Mouse (Mus musculus) MEL-GATA-1-ER (cell line): Measurements from ENCODE around the gene Dpm2.

Experiments used
- DNase-seq: peaks from one replicate; pipeline ENCODE4 v3.0.0-alpha.2; 2012; ENCODE audit warnings: low read depth; ENCODE audit errors: extremely low read depth

Dpm2 gene

GRCm38 (mm10) chr2:32582830-32583799 is 12.5 kb downstream of the Dpm2 start:
- DNase-seq = peak; percentile 84

DNA sequence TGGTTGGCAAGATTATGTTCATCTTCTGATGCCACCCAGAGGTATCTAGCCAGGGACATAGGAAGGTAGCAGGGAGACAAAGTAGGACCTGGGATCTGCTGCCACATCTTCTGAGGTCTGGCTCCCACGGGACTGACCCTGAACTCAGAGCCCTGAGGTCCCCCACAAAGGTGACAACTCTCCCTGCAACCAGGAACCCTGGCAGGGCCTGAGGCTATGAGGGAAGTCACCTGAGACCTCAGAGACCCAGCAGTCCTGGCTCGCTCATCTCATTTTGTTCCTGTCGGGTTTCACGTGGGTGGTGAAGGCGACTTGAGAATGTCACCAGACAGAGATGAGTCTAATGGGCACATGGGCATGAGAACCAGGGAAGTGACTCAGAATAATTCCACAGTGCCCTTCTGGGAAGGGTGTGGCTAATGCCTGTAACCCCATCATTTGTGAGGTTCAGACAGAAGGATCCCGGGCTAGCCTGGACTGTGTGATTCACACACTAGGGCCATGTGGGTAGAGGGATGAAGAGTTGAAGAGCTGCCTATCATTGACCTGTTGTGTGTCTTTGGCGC is 14.6 kb downstream of the Dpm2 start:
- no peak for DNase-seq

- DNase-seq = peak; percentile 84
These were observed 16.3 kb downstream of the Dpm2 start, which contains the start of gene St6galnac4 for GRCm38 (mm10) chr2:32586871-32587351. TSS of gene St6galnac4 (plus strand) at chr2:32587095.

- DNase-seq = peak; percentile 64
These were observed 17.2 kb downstream of the Dpm2 start for GRCm38 (mm10) chr2:32587731-32588321.

DNA sequence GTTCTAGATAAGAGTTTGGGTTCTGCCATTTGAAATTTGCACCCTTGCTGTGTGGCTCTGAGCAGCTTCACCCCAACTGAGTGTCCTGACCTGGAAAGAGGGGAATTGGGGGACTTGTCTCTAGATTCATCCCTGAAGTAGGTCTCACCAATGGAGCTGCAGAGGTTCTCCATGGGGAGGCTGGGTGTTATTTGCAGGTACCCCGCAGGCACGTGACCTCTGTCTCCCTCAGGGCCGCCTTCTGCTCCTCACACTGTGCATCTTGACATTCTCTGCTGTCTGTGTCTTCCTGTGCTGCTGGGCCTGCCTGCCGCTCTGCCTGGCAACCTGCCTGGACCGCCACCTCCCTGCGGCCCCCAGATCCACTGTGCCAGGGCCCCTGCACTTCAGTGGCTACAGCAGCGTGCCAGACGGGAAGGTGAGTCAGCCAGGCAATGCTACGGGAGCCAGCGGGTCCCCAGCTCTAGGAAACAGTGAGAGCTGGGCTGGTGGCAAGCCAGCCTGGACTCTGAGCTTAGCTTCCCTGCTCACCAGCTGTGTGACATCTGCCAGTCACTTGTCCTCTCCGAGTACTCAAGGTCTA is 18.6 kb downstream of the Dpm2 start:
- DNase-seq = no peak

DNA sequence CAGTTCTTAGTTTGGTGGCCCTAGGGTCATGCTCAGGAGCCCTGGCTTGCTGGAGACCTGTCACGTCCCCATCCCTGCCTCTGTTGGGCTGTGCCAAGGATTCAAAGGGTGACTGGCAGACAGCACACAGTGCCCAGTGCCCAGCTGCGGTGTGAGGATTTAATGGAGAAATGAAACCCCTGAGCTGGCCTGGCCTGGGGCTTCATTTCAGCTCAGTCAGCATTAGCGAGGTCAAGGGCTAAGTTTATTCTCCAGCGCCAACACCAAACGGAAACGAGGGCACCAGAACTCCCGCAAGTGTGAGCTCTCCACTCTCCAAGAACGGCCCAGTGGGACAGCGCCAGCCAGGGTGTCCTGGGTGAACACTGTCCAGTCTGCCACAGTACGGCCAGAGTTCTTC is 19.6 kb downstream of the Dpm2 start:
- DNase-seq = no peak

- no peak for DNase-seq
These were observed 20.6 kb downstream of the Dpm2 start for GRCm38 (mm10) chr2:32591249-32591648.

DNA sequence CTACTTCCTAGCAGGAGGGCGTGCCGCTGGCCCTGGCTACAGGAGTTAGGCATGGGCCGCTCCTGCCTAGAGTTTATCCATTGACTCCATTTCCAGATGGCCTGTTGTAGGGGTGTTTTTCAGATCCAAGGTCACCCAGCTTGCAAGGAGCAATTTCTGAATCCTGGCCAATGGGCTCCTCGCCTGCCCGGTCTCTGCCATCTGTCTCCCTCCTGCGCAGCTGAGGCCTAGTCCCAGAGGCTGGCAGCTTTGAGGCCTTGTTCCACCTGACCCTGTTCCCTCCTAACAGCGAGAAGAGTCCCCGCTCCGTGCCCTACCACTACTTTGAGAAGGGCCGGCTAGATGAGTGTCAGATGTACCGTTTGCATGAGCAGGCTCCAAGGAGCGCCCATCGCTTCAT is 26.1 kb downstream of the Dpm2 start:
- DNase-seq = no peak

- no peak for DNase-seq
These were observed 26.6 kb downstream of the Dpm2 start for GRCm38 (mm10) chr2:32597248-32597647.

DNA sequence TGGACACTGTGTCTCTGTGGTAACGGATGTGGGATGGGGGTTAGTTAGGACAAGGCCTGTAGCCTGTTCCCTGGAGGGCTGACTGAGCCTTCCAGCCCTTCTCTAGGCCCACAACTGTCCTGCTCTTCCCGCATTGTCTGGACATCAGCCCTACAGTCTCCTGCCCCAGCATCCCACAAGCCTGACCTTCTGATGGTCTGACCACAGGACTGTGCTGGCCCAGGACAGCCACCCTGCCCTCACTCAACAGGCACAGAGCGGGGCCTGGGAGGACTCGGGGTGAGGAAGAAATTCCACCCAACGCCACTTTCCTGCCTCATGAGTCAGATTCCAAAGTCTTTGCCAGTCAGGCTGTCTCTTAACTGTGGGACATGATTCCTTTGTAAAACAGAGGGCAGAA is 27.0 kb downstream of the Dpm2 start:
- no peak for DNase-seq

- no peak for DNase-seq
These were observed 27.8 kb downstream of the Dpm2 start for GRCm38 (mm10) chr2:32598506-32598905.

- no peak for DNase-seq
These were observed 28.8 kb downstream of the Dpm2 start, which contains the start of gene St6galnac6 for GRCm38 (mm10) chr2:32599409-32599808. TSS of gene St6galnac6 (plus strand) at chr2:32599709.

DNA sequence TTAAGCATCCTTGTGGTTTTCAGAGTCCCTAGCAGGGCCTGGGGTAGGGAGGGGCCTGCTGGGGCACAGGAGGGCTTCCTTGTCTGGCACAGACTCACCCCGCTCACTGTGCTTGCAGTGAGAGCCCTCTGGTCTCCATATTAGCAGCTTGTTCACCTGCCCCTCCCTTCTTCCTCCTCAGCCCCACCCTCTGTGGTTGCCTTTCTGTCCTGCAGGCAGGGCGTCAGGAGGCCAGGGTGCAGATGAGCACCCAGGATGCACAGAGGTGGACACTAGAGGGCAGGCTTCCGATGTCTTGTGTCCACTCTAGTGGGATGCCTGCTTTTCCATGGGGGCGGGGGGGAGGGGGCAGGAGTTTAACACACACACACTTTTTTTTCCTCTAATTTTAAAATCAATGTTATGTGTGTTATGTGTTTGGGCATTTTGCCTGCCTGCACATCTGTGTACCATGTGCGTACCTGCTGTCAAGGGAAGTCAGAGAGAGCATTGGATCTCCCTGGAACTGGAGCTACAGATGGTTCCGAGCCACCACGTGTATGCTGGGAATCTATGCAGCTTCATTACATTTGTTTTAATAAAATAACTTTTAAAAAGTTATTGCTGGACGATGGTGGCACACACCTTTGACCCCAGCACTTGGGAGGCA is 30.9 kb downstream of the Dpm2 start:
- DNase-seq = no peak

GRCm38 (mm10) chr2:32602600-32603054 is 32.0 kb downstream of the Dpm2 start:
- DNase-seq = peak; percentile 63

- no peak for DNase-seq
These were observed 34.0 kb downstream of the Dpm2 start for GRCm38 (mm10) chr2:32604631-32605030.

DNA sequence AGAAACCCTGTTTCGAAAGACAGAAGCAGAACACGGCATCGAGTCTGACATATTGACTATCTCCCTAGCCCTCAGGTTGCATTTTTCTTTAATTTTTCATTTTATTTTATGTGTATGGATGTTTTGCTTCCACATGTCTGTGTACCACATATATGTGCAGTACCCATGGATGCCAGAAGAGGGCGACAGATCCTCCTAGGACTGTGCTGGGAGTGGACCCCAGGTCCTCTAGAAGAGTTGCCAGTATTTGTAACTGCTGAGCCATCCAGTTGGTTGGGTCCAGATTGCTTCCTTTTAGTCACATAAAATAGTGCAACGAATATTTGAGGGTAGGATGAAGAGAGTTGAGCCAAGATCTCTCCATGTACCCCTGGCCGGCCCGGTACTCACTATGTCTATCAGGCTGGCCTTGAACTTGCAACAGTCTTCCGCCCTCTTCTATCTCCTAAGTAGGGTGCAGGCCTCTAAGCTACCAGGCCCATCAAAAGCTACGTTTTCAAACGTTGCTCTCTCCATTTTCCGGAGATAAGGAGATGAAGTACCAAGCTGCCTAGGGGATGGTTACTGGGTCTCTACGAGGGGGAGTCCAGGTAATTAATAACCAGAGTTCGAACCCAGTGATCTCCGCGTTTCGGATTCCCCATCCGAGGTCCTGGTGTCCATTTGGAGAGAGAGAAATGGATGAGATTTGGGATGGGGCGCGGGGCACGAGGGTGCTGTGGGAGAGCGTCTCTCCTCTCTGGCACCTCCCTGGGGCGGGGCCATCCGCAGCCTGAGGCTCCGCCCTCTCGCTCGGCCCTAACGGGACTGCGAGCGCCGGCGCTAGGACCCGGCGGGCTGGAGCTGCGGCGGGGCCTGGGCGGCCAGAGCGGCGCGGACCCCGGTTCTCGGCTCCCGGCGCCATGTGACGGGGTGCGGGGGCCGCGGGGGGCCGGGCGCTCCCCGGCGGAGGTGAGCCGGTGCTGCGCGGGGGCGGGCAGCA is 35.8 kb downstream of the Dpm2 start:
- peak; percentile 76 for DNase-seq

GRCm38 (mm10) chr2:32607262-32607947 is 36.7 kb downstream of the Dpm2 start:
- peak; percentile 30 for DNase-seq

- peak; percentile 81 for DNase-seq
These were observed 37.6 kb downstream of the Dpm2 start for GRCm38 (mm10) chr2:32608141-32608777.
